Mouse (Mus musculus) C2C12 (cell line): Measurements from ENCODE around the gene Gm6899.

Experiments
- CEBPB ChIP-seq: IDR thresholded peaks from one replicate; pipeline ENCODE4 v1.6.1; 2011; ENCODE audit warnings: low read depth, mild to moderate bottlenecking, control low read depth, moderate library complexity
- CTCF ChIP-seq: IDR thresholded peaks from one replicate; pipeline ENCODE4 v1.5.1; 2011; ENCODE audit not compliant: control insufficient read depth, insufficient read depth, insufficient read length
- MAX ChIP-seq: IDR thresholded peaks from one replicate; pipeline ENCODE4 v1.6.1; 2011; ENCODE audit warnings: mild to moderate bottlenecking, control low read depth
- MYOD1 ChIP-seq: IDR thresholded peaks from one replicate; pipeline ENCODE4 v1.6.1; 2011; ENCODE audit warnings: low read depth; ENCODE audit not compliant: control insufficient read depth, insufficient read length
- MYOG ChIP-seq: IDR thresholded peaks from one replicate; pipeline ENCODE4 v1.6.1; 2011; ENCODE audit not compliant: control insufficient read depth, insufficient read length; ENCODE audit errors: extremely low read depth

DNA sequence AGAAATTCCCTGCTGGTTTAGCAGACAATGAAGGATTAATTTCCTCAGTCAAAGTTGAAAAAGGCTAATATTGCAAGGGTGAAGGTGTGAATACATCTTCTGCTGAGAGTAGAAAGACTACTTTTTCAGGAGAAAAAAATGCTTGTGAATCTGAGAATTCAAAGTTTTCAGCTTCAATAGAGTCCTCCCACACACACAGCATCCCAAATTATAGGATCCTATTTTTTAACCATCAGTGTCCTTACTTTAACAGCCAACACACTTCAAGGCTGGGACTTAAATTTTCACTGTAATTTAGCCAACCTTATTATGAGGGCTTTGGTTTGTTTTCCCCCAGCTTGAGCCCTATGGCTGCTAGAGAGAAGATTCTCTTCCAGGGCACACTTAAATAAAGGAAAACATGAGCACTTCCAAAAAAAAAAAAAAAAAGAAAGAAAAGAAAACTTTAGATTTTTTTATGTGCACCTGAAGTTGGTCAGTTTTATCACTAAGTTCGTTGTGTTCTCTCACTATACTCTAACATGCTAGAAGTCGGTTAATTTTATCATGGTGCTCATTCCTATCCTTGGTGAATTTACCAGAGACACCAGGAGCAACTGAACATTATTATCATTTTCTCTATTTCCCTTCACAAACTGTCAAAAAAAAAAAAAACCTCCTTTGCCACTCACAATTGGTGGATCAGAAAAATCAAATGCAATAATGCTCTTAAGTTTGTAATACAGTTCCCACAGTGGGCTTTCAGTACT is 25.6 kb downstream of the Gm6899 start:
- TF ChIP-seq MYOG = no peak
- no peak for TF ChIP-seq CTCF
- no peak for TF ChIP-seq CEBPB
- TF ChIP-seq MAX = no peak
- TF ChIP-seq MYOD1 = no peak
